Mouse (Mus musculus): ENCODE data around the gene Gbe1.

The Gbe1 gene

GRCm38 (mm10) chr16:70313886-70314577 lies at the start of gene Gbe1:
TSS of gene Gbe1 (plus strand) at chr16:70313949.
- peak; percentile 94 for ATAC-seq (ENCODE audit: low TSS enrichment)

GRCm38 (mm10) chr16:70310691-70311090 lies 3.1 kb upstream of the Gbe1 start:
- no peak for ATAC-seq (ENCODE audit: low TSS enrichment)

- ATAC-seq (ENCODE audit: low TSS enrichment), result peak; percentile 1; the same call in 1 of the 2 replicates
These were observed 258 bp upstream of the Gbe1 start for GRCm38 (mm10) chr16:70313496-70313885.

- no peak for ATAC-seq (ENCODE audit: low TSS enrichment)
These were observed 805 bp downstream of the Gbe1 start for GRCm38 (mm10) chr16:70314578-70314930.

GRCm38 (mm10) chr16:70315261-70315660 lies 1.5 kb downstream of the Gbe1 start:
- no peak for ATAC-seq (ENCODE audit: low TSS enrichment)

GRCm38 (mm10) chr16:70315862-70316390 lies 2.2 kb downstream of the Gbe1 start:
- ATAC-seq (ENCODE audit: low TSS enrichment), result no peak

GRCm38 (mm10) chr16:70319388-70319787 lies 5.6 kb downstream of the Gbe1 start:
- no peak for ATAC-seq (ENCODE audit: low TSS enrichment)

GRCm38 (mm10) chr16:70320612-70321280 lies 7.0 kb downstream of the Gbe1 start:
- ATAC-seq (ENCODE audit: low TSS enrichment), result no peak

- ATAC-seq (ENCODE audit: low TSS enrichment), result no peak
These were observed 12.7 kb downstream of the Gbe1 start for GRCm38 (mm10) chr16:70326339-70326948.

GRCm38 (mm10) chr16:70328566-70328965 lies 14.8 kb downstream of the Gbe1 start:
- ATAC-seq (ENCODE audit: low TSS enrichment), result no peak

GRCm38 (mm10) chr16:70329036-70329435 lies 15.3 kb downstream of the Gbe1 start:
- ATAC-seq (ENCODE audit: low TSS enrichment), result peak; percentile 45; the same call in 1 of the 2 replicates

- ATAC-seq (ENCODE audit: low TSS enrichment), result peak; percentile 74
These were observed 15.7 kb downstream of the Gbe1 start for GRCm38 (mm10) chr16:70329471-70329870.

- ATAC-seq (ENCODE audit: low TSS enrichment), result no peak
These were observed 16.3 kb downstream of the Gbe1 start for GRCm38 (mm10) chr16:70330007-70330406.

GRCm38 (mm10) chr16:70330626-70331275 lies 17.0 kb downstream of the Gbe1 start:
- peak; percentile 60; the same call in 1 of the 2 replicates for ATAC-seq (ENCODE audit: low TSS enrichment)

- ATAC-seq (ENCODE audit: low TSS enrichment), result no peak
These were observed 21.1 kb downstream of the Gbe1 start for GRCm38 (mm10) chr16:70334812-70335211.

GRCm38 (mm10) chr16:70335472-70335871 lies 21.7 kb downstream of the Gbe1 start:
- no peak for ATAC-seq (ENCODE audit: low TSS enrichment)

- no peak for ATAC-seq (ENCODE audit: low TSS enrichment)
These were observed 23.9 kb downstream of the Gbe1 start for GRCm38 (mm10) chr16:70337661-70338060.

GRCm38 (mm10) chr16:70344496-70344895 lies 30.7 kb downstream of the Gbe1 start:
- no peak for ATAC-seq (ENCODE audit: low TSS enrichment)

GRCm38 (mm10) chr16:70345607-70346006 lies 31.9 kb downstream of the Gbe1 start:
- ATAC-seq (ENCODE audit: low TSS enrichment), result peak; percentile 52; the same call in 1 of the 2 replicates

GRCm38 (mm10) chr16:70350011-70350410 lies 36.3 kb downstream of the Gbe1 start:
- no peak for ATAC-seq (ENCODE audit: low TSS enrichment)

- no peak for ATAC-seq (ENCODE audit: low TSS enrichment)
These were observed 38.0 kb downstream of the Gbe1 start for GRCm38 (mm10) chr16:70351641-70352280.

- ATAC-seq (ENCODE audit: low TSS enrichment), result no peak
These were observed 38.8 kb downstream of the Gbe1 start for GRCm38 (mm10) chr16:70352571-70352970.
